Mouse (Mus musculus) C2C12 (cell line): ENCODE results near the gene Susd6.

Experiments used
- CTCF ChIP-seq: IDR thresholded peaks from one replicate; pipeline ENCODE4 v1.5.1; 2011; ENCODE audit not compliant: control insufficient read depth, insufficient read depth, insufficient read length
- FOSL1 ChIP-seq: IDR thresholded peaks from one replicate; pipeline ENCODE4 v1.8.0; 2011; ENCODE audit warnings: mild to moderate bottlenecking, low read length; ENCODE audit not compliant: poor library complexity, insufficient read depth, severe bottlenecking
- MAX ChIP-seq: IDR thresholded peaks from one replicate; pipeline ENCODE4 v1.6.1; 2011; ENCODE audit warnings: mild to moderate bottlenecking, control low read depth
- MYOD1 ChIP-seq: IDR thresholded peaks from one replicate; pipeline ENCODE4 v1.6.1; 2011; ENCODE audit warnings: low read depth; ENCODE audit not compliant: control insufficient read depth, insufficient read length

- no peak for TF ChIP-seq CTCF
- TF ChIP-seq FOSL1 = no peak
- TF ChIP-seq MYOD1 = no peak
- TF ChIP-seq MAX = no peak
These were observed at the start of gene Susd6 for GRCm38 (mm10) chr12:80789849-80790694.
